Mouse (Mus musculus): Measurements from ENCODE around the gene St3gal4. TPM values are rescaled to one million over a fixed set of nuclear protein-coding genes. Genes with fewer than 3 reads are reported as not detected.
A peak's percentile ranks its signal among the peaks of the same experiment; 100 is the strongest.

St3gal4 gene
- polyA plus RNA-seq, 1 experiment = 14.5 TPM

- no peak for TF ChIP-seq CTCF (IDR thresholded peaks at IDR 0.05; ENCODE audit: borderline replicate concordance, insufficient read depth, low read depth, low read length)
- TF ChIP-seq POLR2A (IDR thresholded peaks at IDR 0.05; ENCODE audit: borderline replicate concordance, insufficient read depth, low read length) = no peak
- 71% methylated on average over 6 of the region's 6 CpGs for WGBS
- H3K27me3 ChIP-seq (ENCODE audit: control insufficient read depth, insufficient read depth, low read length) = no peaks in the 10 kb centered on the region
- peaks cover 7% of the 10 kb centered on the region for H3K4me1 ChIP-seq (ENCODE audit: control insufficient read depth, insufficient read depth, low read length)
- DNase-seq = no peak
- H3K4me3 ChIP-seq (replicated peaks; ENCODE audit: insufficient read depth, low read depth, low read length) = no peak overlapping the region
- no peak overlapping the region for H3K27ac ChIP-seq (ENCODE audit: insufficient read depth, low read length)
Observed at GRCm38 (mm10) chr9:35127147-35127546, 8.1 kb upstream of the St3gal4 start.

DNA sequence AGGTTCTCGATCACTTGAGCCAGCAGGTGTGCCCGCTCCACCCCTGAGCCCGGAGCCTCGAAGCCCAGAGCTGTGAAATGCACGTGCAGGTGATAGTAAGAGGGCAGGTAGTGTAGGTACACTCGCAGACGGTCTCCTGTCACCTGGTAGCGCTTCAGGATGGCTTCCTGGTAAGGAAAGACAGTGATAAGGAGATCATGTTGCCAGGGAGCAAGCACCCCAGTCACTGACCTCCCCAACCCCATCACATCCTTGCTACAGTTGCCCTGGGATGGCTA, 5.5 kb upstream of the St3gal4 start:
- Histone ChIP-seq H3K27ac (ENCODE audit: insufficient read depth, low read length) (no peak overlapping the region), H3K27me3 (ENCODE audit: control insufficient read depth, insufficient read depth, low read length) (no peaks in the 10 kb centered on the region), H3K4me1 (ENCODE audit: control insufficient read depth, insufficient read depth, low read length) (no peaks in the 10 kb centered on the region), H3K4me3 (replicated peaks; ENCODE audit: insufficient read depth, low read depth, low read length) (no peak overlapping the region)
- DNase-seq = no peak
- no peak for TF ChIP-seq POLR2A (IDR thresholded peaks at IDR 0.05; ENCODE audit: borderline replicate concordance, insufficient read depth, low read length)
- TF ChIP-seq CTCF (IDR thresholded peaks at IDR 0.05; ENCODE audit: borderline replicate concordance, insufficient read depth, low read depth, low read length) = no peak
- 96% methylated on average over 8 of the region's 8 CpGs for WGBS

- DNase-seq = no peak
- TF ChIP-seq POLR2A (IDR thresholded peaks at IDR 0.05; ENCODE audit: borderline replicate concordance, insufficient read depth, low read length) (no peak), CTCF (IDR thresholded peaks at IDR 0.05; ENCODE audit: borderline replicate concordance, insufficient read depth, low read depth, low read length) (no peak)
- Histone ChIP-seq H3K4me3 (replicated peaks; ENCODE audit: insufficient read depth, low read depth, low read length) (no peak overlapping the region), H3K27me3 (ENCODE audit: control insufficient read depth, insufficient read depth, low read length) (no peaks in the 10 kb centered on the region), H3K27ac (ENCODE audit: insufficient read depth, low read length) (no peak overlapping the region), H3K4me1 (ENCODE audit: control insufficient read depth, insufficient read depth, low read length) (no peaks in the 10 kb centered on the region; the same call in 1 of the 2 replicates)
- WGBS = 90% methylated on average over 11 of the region's 11 CpGs
Observed at GRCm38 (mm10) chr9:35123804-35124677, 5.0 kb upstream of the St3gal4 start.

GRCm38 (mm10) chr9:35123456-35123803, 4.4 kb upstream of the St3gal4 start:
- no peak for DNase-seq
- TF ChIP-seq POLR2A (IDR thresholded peaks at IDR 0.05; ENCODE audit: borderline replicate concordance, insufficient read depth, low read length) = no peak
- no peak for TF ChIP-seq CTCF (IDR thresholded peaks at IDR 0.05; ENCODE audit: borderline replicate concordance, insufficient read depth, low read depth, low read length)
- 78% methylated on average over 2 of the region's 2 CpGs for WGBS
- Histone ChIP-seq H3K27me3 (ENCODE audit: control insufficient read depth, insufficient read depth, low read length) (no peaks in the 10 kb centered on the region), H3K4me1 (ENCODE audit: control insufficient read depth, insufficient read depth, low read length) (no peaks in the 10 kb centered on the region; the same call in 1 of the 2 replicates), H3K4me3 (replicated peaks; ENCODE audit: insufficient read depth, low read depth, low read length) (no peak overlapping the region), H3K27ac (ENCODE audit: insufficient read depth, low read length) (peak overlapping the region; percentile 56; the same call in 1 of the 2 replicates)

- H3K27ac ChIP-seq (ENCODE audit: insufficient read depth, low read length) = peak overlapping the region; percentile 56; the same call in 1 of the 2 replicates
- no peak for DNase-seq
- no peak overlapping the region for H3K4me3 ChIP-seq (replicated peaks; ENCODE audit: insufficient read depth, low read depth, low read length)
- WGBS = 91% methylated on average over 5 of the region's 5 CpGs
- no peak for TF ChIP-seq CTCF (IDR thresholded peaks at IDR 0.05; ENCODE audit: borderline replicate concordance, insufficient read depth, low read depth, low read length)
- H3K27me3 ChIP-seq (ENCODE audit: control insufficient read depth, insufficient read depth, low read length) = no peaks in the 10 kb centered on the region
- H3K4me1 ChIP-seq (ENCODE audit: control insufficient read depth, insufficient read depth, low read length) = no peaks in the 10 kb centered on the region; the same call in 1 of the 2 replicates
Observed at GRCm38 (mm10) chr9:35122551-35123266, 3.6 kb upstream of the St3gal4 start.

- TF ChIP-seq CTCF (IDR thresholded peaks at IDR 0.05; ENCODE audit: borderline replicate concordance, insufficient read depth, low read depth, low read length) = no peak
- no peak for TF ChIP-seq POLR2A (IDR thresholded peaks at IDR 0.05; ENCODE audit: borderline replicate concordance, insufficient read depth, low read length)
- DNase-seq = no peak
- Histone ChIP-seq H3K4me1 (ENCODE audit: control insufficient read depth, insufficient read depth, low read length) (no peaks in the 10 kb centered on the region; the same call in 1 of the 2 replicates), H3K27me3 (ENCODE audit: control insufficient read depth, insufficient read depth, low read length) (no peaks in the 10 kb centered on the region), H3K27ac (ENCODE audit: insufficient read depth, low read length) (no peak overlapping the region), H3K4me3 (replicated peaks; ENCODE audit: insufficient read depth, low read depth, low read length) (no peak overlapping the region)
- WGBS = 99% methylated on average over 2 of the region's 2 CpGs
Observed at GRCm38 (mm10) chr9:35118563-35118962, 505 bp downstream of the St3gal4 start.

GRCm38 (mm10) chr9:35117384-35118295, 1.4 kb downstream of the St3gal4 start:
- DNase-seq = peak in 1 of 2 experiments; percentile 43
- TF ChIP-seq CTCF (IDR thresholded peaks at IDR 0.05; ENCODE audit: borderline replicate concordance, insufficient read depth, low read depth, low read length) (no peak), POLR2A (IDR thresholded peaks at IDR 0.05; ENCODE audit: borderline replicate concordance, insufficient read depth, low read length) (no peak)
- H3K4me1 ChIP-seq (ENCODE audit: control insufficient read depth, insufficient read depth, low read length) = no peaks in the 10 kb centered on the region; the same call in 1 of the 2 replicates
- H3K4me3 ChIP-seq (replicated peaks; ENCODE audit: insufficient read depth, low read depth, low read length) = peak overlapping the region; percentile 92
- H3K27ac ChIP-seq (ENCODE audit: insufficient read depth, low read length) = peak overlapping the region; percentile 57
- 61% methylated on average over 15 of the region's 15 CpGs for WGBS
- no peaks in the 10 kb centered on the region for H3K27me3 ChIP-seq (ENCODE audit: control insufficient read depth, insufficient read depth, low read length)
